Mouse (Mus musculus): Measurements from ENCODE around the gene Rerg.

The Rerg gene

GRCm38 (mm10) chr6:137131794-137132193 is 38.5 kb downstream of the Rerg start:
- DNase-seq (ENCODE audit: low read depth, low spot score), result no peak

GRCm38 (mm10) chr6:137131349-137131748 is 38.9 kb downstream of the Rerg start:
- DNase-seq (ENCODE audit: low read depth, low spot score), result no peak

GRCm38 (mm10) chr6:137126861-137127260 is 43.4 kb downstream of the Rerg start:
- DNase-seq (ENCODE audit: low read depth, low spot score), result peak; percentile 85

GRCm38 (mm10) chr6:137126224-137126623 is 44.1 kb downstream of the Rerg start:
- DNase-seq (ENCODE audit: low read depth, low spot score), result peak; percentile 93

- peak; percentile 93 for DNase-seq (ENCODE audit: low read depth, low spot score)
Measured at GRCm38 (mm10) chr6:137125433-137125832, 44.9 kb downstream of the Rerg start.

GRCm38 (mm10) chr6:137125006-137125405 is 45.3 kb downstream of the Rerg start:
- peak; percentile 68 for DNase-seq (ENCODE audit: low read depth, low spot score)

- no peak for DNase-seq (ENCODE audit: low read depth, low spot score)
Measured at GRCm38 (mm10) chr6:137116849-137117473, 53.3 kb downstream of the Rerg start.

GRCm38 (mm10) chr6:137114859-137115258 is 55.4 kb downstream of the Rerg start:
- DNase-seq (ENCODE audit: low read depth, low spot score), result peak; percentile 52

- no peak for DNase-seq (ENCODE audit: low read depth, low spot score)
Measured at GRCm38 (mm10) chr6:137111266-137111813, 59.0 kb downstream of the Rerg start.

- DNase-seq (ENCODE audit: low read depth, low spot score), result no peak
Measured at GRCm38 (mm10) chr6:137110778-137111174, 59.5 kb downstream of the Rerg start.

- no peak for DNase-seq (ENCODE audit: low read depth, low spot score)
Measured at GRCm38 (mm10) chr6:137109811-137110777, 60.2 kb downstream of the Rerg start.

GRCm38 (mm10) chr6:137105285-137105684 is 65.0 kb downstream of the Rerg start:
- DNase-seq (ENCODE audit: low read depth, low spot score), result no peak

- no peak for DNase-seq (ENCODE audit: low read depth, low spot score)
Measured at GRCm38 (mm10) chr6:137102662-137103179, 67.6 kb downstream of the Rerg start.

GRCm38 (mm10) chr6:137101886-137102661 is 68.2 kb downstream of the Rerg start:
- no peak for DNase-seq (ENCODE audit: low read depth, low spot score)

GRCm38 (mm10) chr6:137100259-137100658 is 70.0 kb downstream of the Rerg start:
- DNase-seq (ENCODE audit: low read depth, low spot score), result no peak

GRCm38 (mm10) chr6:137098232-137099191 is 71.8 kb downstream of the Rerg start:
- DNase-seq (ENCODE audit: low read depth, low spot score), result peak; percentile 66

- DNase-seq (ENCODE audit: low read depth, low spot score), result no peak
Measured at GRCm38 (mm10) chr6:137094475-137094874, 75.8 kb downstream of the Rerg start.

GRCm38 (mm10) chr6:137088469-137088868 is 81.8 kb downstream of the Rerg start:
- DNase-seq (ENCODE audit: low read depth, low spot score), result no peak

- DNase-seq (ENCODE audit: low read depth, low spot score), result no peak
Measured at GRCm38 (mm10) chr6:137087956-137088355, 82.3 kb downstream of the Rerg start.

- no peak for DNase-seq (ENCODE audit: low read depth, low spot score)
Measured at GRCm38 (mm10) chr6:137087470-137087869, 82.8 kb downstream of the Rerg start.

Measured in 3T3-L1 (cell line).